Mouse (Mus musculus): ENCODE measurements around the gene Higd2a. TPM values are rescaled to one million over a fixed set of nuclear protein-coding genes. Genes with fewer than 3 reads are reported as not detected.
A peak's percentile ranks its signal among the peaks of the same experiment; 100 is the strongest.

Higd2a gene
- polyA plus RNA-seq, 1 experiment: 40.1 TPM

GRCm38 (mm10) chr13:54564232-54565200, 25.5 kb upstream of the Higd2a start:
- WGBS: 11% methylated on average over 45 of the region's 45 CpGs
- H3K27ac ChIP-seq (ENCODE audit: control insufficient read depth, insufficient read depth, low read depth, low read length, poor library complexity): peak overlapping the region; percentile 40
- TF ChIP-seq POLR2A (IDR thresholded peaks at IDR 0.05; ENCODE audit: borderline replicate concordance, control insufficient read depth, low read depth, low read length): no peak
- no peak for TF ChIP-seq CTCF (IDR thresholded peaks at IDR 0.05; ENCODE audit: control insufficient read depth, insufficient read depth, low read length)
- H3K4me3 ChIP-seq (replicated peaks; ENCODE audit: control insufficient read depth, low read depth, low read length): peak overlapping the region; percentile 72
- H3K4me1 ChIP-seq (ENCODE audit: control insufficient read depth, insufficient read depth, low read length): no peaks in the 10 kb centered on the region; the same call in 1 of the 2 replicates

GRCm38 (mm10) chr13:54565201-54565581, 24.8 kb upstream of the Higd2a start, which contains the start of gene 4833439L19Rik:
Gene 4833439L19Rik, minus strand, starts transcription at chr13:54565435.
- no peaks in the 10 kb centered on the region; the same call in 1 of the 2 replicates for H3K4me1 ChIP-seq (ENCODE audit: control insufficient read depth, insufficient read depth, low read length)
- peak within 1 kb of the TSS; percentile 72 for H3K4me3 ChIP-seq (replicated peaks; ENCODE audit: control insufficient read depth, low read depth, low read length)
- H3K27ac ChIP-seq (ENCODE audit: control insufficient read depth, insufficient read depth, low read depth, low read length, poor library complexity): peak within 1 kb of the TSS; percentile 40
- WGBS: under 1% methylated on average over 27 of the region's 27 CpGs
- peak; percentile 94 for TF ChIP-seq POLR2A (IDR thresholded peaks at IDR 0.05; ENCODE audit: borderline replicate concordance, control insufficient read depth, low read depth, low read length)
- no peak for TF ChIP-seq CTCF (IDR thresholded peaks at IDR 0.05; ENCODE audit: control insufficient read depth, insufficient read depth, low read length)

- Histone ChIP-seq H3K27ac (ENCODE audit: control insufficient read depth, insufficient read depth, low read depth, low read length, poor library complexity) (no peak overlapping the region), H3K4me1 (ENCODE audit: control insufficient read depth, insufficient read depth, low read length) (no peaks in the 10 kb centered on the region; the same call in 1 of the 2 replicates), H3K4me3 (replicated peaks; ENCODE audit: control insufficient read depth, low read depth, low read length) (peak overlapping the region; percentile 72)
- TF ChIP-seq POLR2A (IDR thresholded peaks at IDR 0.05; ENCODE audit: borderline replicate concordance, control insufficient read depth, low read depth, low read length): no peak
- peak; percentile 63 for TF ChIP-seq CTCF (IDR thresholded peaks at IDR 0.05; ENCODE audit: control insufficient read depth, insufficient read depth, low read length)
- WGBS: 61% methylated on average over 8 of the region's 8 CpGs
These were observed 24.2 kb upstream of the Higd2a start for GRCm38 (mm10) chr13:54565594-54566345.

- H3K4me1 ChIP-seq (ENCODE audit: control insufficient read depth, insufficient read depth, low read length): no peaks in the 10 kb centered on the region
- 27% methylated on average over 5 of the region's 5 CpGs for WGBS
- TF ChIP-seq CTCF (IDR thresholded peaks at IDR 0.05; ENCODE audit: control insufficient read depth, insufficient read depth, low read length) (no peak), POLR2A (IDR thresholded peaks at IDR 0.05; ENCODE audit: borderline replicate concordance, control insufficient read depth, low read depth, low read length) (no peak)
- H3K4me3 ChIP-seq (replicated peaks; ENCODE audit: control insufficient read depth, low read depth, low read length): no peak overlapping the region
- no peak overlapping the region for H3K27ac ChIP-seq (ENCODE audit: control insufficient read depth, insufficient read depth, low read depth, low read length, poor library complexity)
These were observed 21.6 kb upstream of the Higd2a start for GRCm38 (mm10) chr13:54568380-54568779.

- Histone ChIP-seq H3K4me1 (ENCODE audit: control insufficient read depth, insufficient read depth, low read length) (no peaks in the 10 kb centered on the region), H3K27ac (ENCODE audit: control insufficient read depth, insufficient read depth, low read depth, low read length, poor library complexity) (no peak overlapping the region), H3K4me3 (replicated peaks; ENCODE audit: control insufficient read depth, low read depth, low read length) (no peak overlapping the region)
- 65% methylated on average over 1 of the region's 1 CpGs for WGBS
- TF ChIP-seq POLR2A (IDR thresholded peaks at IDR 0.05; ENCODE audit: borderline replicate concordance, control insufficient read depth, low read depth, low read length) (no peak), CTCF (IDR thresholded peaks at IDR 0.05; ENCODE audit: control insufficient read depth, insufficient read depth, low read length) (no peak)
These were observed 20.7 kb upstream of the Higd2a start for GRCm38 (mm10) chr13:54569282-54569681.

- H3K27ac ChIP-seq (ENCODE audit: control insufficient read depth, insufficient read depth, low read depth, low read length, poor library complexity): no peak overlapping the region
- H3K4me3 ChIP-seq (replicated peaks; ENCODE audit: control insufficient read depth, low read depth, low read length): no peak overlapping the region
- H3K4me1 ChIP-seq (ENCODE audit: control insufficient read depth, insufficient read depth, low read length): peaks cover 3% of the 10 kb centered on the region; the same call in 1 of the 2 replicates
- no peak for TF ChIP-seq POLR2A (IDR thresholded peaks at IDR 0.05; ENCODE audit: borderline replicate concordance, control insufficient read depth, low read depth, low read length)
- TF ChIP-seq CTCF (IDR thresholded peaks at IDR 0.05; ENCODE audit: control insufficient read depth, insufficient read depth, low read length): no peak
- WGBS: 73% methylated on average over 4 of the region's 4 CpGs
These were observed 19.3 kb upstream of the Higd2a start for GRCm38 (mm10) chr13:54570736-54571135.

GRCm38 (mm10) chr13:54571637-54572036, 18.4 kb upstream of the Higd2a start:
- no peak overlapping the region for H3K4me3 ChIP-seq (replicated peaks; ENCODE audit: control insufficient read depth, low read depth, low read length)
- peaks cover 3% of the 10 kb centered on the region; the same call in 1 of the 2 replicates for H3K4me1 ChIP-seq (ENCODE audit: control insufficient read depth, insufficient read depth, low read length)
- TF ChIP-seq CTCF (IDR thresholded peaks at IDR 0.05; ENCODE audit: control insufficient read depth, insufficient read depth, low read length) (no peak), POLR2A (IDR thresholded peaks at IDR 0.05; ENCODE audit: borderline replicate concordance, control insufficient read depth, low read depth, low read length) (no peak)
- H3K27ac ChIP-seq (ENCODE audit: control insufficient read depth, insufficient read depth, low read depth, low read length, poor library complexity): no peak overlapping the region
- 64% methylated on average over 2 of the region's 2 CpGs for WGBS

GRCm38 (mm10) chr13:54572621-54573020, 17.4 kb upstream of the Higd2a start:
- Histone ChIP-seq H3K27ac (ENCODE audit: control insufficient read depth, insufficient read depth, low read depth, low read length, poor library complexity) (no peak overlapping the region), H3K4me3 (replicated peaks; ENCODE audit: control insufficient read depth, low read depth, low read length) (no peak overlapping the region), H3K4me1 (ENCODE audit: control insufficient read depth, insufficient read depth, low read length) (peaks cover 4% of the 10 kb centered on the region)
- TF ChIP-seq CTCF (IDR thresholded peaks at IDR 0.05; ENCODE audit: control insufficient read depth, insufficient read depth, low read length) (no peak), POLR2A (IDR thresholded peaks at IDR 0.05; ENCODE audit: borderline replicate concordance, control insufficient read depth, low read depth, low read length) (no peak)
- WGBS: 79% methylated on average over 4 of the region's 4 CpGs
